Mouse (Mus musculus) ES-E14 (cell line): ENCODE results near the gene Gsto2. TPM values are rescaled to one million over a fixed set of nuclear protein-coding genes. Genes with fewer than 3 reads are reported as not detected.

Source experiments
- DNase-seq: peaks from one replicate; pipeline ENCODE4 v3.0.0-alpha.2; 2013; ENCODE audit warnings: low read depth, low spot score
- H3K27ac ChIP-seq: 2 replicates; pipeline ENCODE4 v1.5.1; 2012; ENCODE audit warnings: low read depth, mild to moderate bottlenecking, low read length, moderate library complexity, mixed read lengths; ENCODE audit not compliant: poor library complexity, insufficient read depth, severe bottlenecking
- H3K36me3 ChIP-seq: 2 replicates; pipeline ENCODE4 v1.6.1; 2012; ENCODE audit warnings: mild to moderate bottlenecking, low read length, moderate library complexity, mixed read lengths; ENCODE audit not compliant: control insufficient read depth, poor library complexity, insufficient read depth, severe bottlenecking
- H3K4me1 ChIP-seq, 2 experiments: fragments of 150-350 bp in 1 of 2; sonication (generic) in 1 of 2; 2 replicates each; pipeline ENCODE4 v1.6.1; 2012; ENCODE audit warnings: low read length in 2 of 2, mild to moderate bottlenecking in 1 of 2, mixed read lengths in 1 of 2; ENCODE audit not compliant: control insufficient read depth in 2 of 2, insufficient read depth in 2 of 2, poor library complexity in 1 of 2
- H3K4me3 ChIP-seq, 2 experiments: fragments of 150-350 bp in 1 of 2; sonication (generic) in 1 of 2; 2 replicates each; pipeline ENCODE4 v1.5.1; 2012; ENCODE audit warnings: low read length in 2 of 2, low read depth in 1 of 2, mild to moderate bottlenecking in 1 of 2, mixed read lengths in 1 of 2; ENCODE audit not compliant: insufficient read depth in 1 of 2, poor library complexity in 1 of 2, severe bottlenecking in 1 of 2
- H3K9ac ChIP-seq: 2 replicates; pipeline ENCODE4 v1.6.1; 2012; ENCODE audit warnings: low read depth, mild to moderate bottlenecking, low read length, mixed read lengths; ENCODE audit not compliant: poor library complexity, insufficient read depth, severe bottlenecking
- H3K9me3 ChIP-seq: fragments of 150-350 bp; sonication (generic); 2 replicates; pipeline ENCODE4 v1.6.1; 2012; ENCODE audit warnings: low read depth, mild to moderate bottlenecking, low read length; ENCODE audit not compliant: control insufficient read depth, insufficient read depth
- CHD2 ChIP-seq: IDR thresholded peaks from 2 replicates; pipeline ENCODE4 v1.6.1; 2014; ENCODE audit warnings: mild to moderate bottlenecking, low read depth, low read length, inconsistent platforms
- HCFC1 ChIP-seq: IDR thresholded peaks from 2 replicates; pipeline ENCODE4 v1.6.1; 2012; ENCODE audit warnings: low read length, inconsistent platforms, borderline replicate concordance; ENCODE audit not compliant: insufficient read depth
- MAFK ChIP-seq: IDR thresholded peaks from 2 replicates; pipeline ENCODE4 v1.6.1; 2014; ENCODE audit warnings: mild to moderate bottlenecking, low read depth, low read length, inconsistent platforms; ENCODE audit not compliant: insufficient read depth
- ZC3H11A ChIP-seq: IDR thresholded peaks from 2 replicates; pipeline ENCODE4 v1.6.1; 2012; ENCODE audit warnings: low read depth, mild to moderate bottlenecking, inconsistent platforms, low read length, borderline replicate concordance
- ZNF384 ChIP-seq: IDR thresholded peaks from 2 replicates; pipeline ENCODE4 v1.6.1; 2012; ENCODE audit warnings: low read depth, low read length, inconsistent platforms
- in situ Hi-C, 2 experiments: fragments of 600-800 bp; cut with MboI; formaldehyde crosslinking; loops; one replicate each; pipeline ENCODE4 v1.15.1; 2025; ENCODE audit warnings: low sequenced_read_pairs in 2 of 2, inconsistent platforms in 1 of 2; ENCODE audit not compliant: unreplicated experiment in 2 of 2
- total RNA-seq: library from RNA; depleted of rRNA; stranded (reverse); fragments of 300-350 nt; gene quantifications from 2 replicates; pipeline ENCODE4 v1.2.3, GENCODE M21; 2012

Gsto2 gene
- total RNA-seq, 1 experiment: 0.71 TPM

DNA sequence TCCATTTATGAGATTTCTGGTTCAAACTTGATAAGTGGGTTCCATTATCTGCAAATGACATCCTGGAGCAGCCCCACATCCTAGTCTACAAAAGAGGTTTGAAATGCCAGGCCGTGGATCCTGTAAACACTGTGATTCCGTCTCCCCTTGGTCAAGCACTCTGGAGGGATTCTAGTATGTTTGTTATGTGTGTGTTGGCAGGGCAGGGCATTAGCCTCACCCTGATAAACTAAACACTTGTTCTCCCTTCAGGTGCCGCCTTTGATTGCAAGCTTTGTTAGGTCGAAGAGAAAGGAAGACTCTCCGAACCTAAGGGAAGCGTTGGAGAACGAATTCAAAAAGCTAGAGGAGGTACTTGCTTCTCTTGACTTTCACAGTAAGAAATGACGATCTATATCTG, 6.2 kb upstream of the Gsto2 start:
- in situ Hi-C loops: no loop called here
- no peak overlapping the region for H3K27ac ChIP-seq
- H3K9me3 ChIP-seq: no peaks in the 10 kb centered on the region
- H3K36me3 ChIP-seq: peaks cover 6% of the 10 kb centered on the region; the same call in 1 of the 2 replicates
- H3K4me1 ChIP-seq: 0 out of 4 replicates have a peak, but pooled peaks cover 0 to 3% of the 10 kb centered on the region in 2 experiments
- no peak overlapping the region for H3K4me3 ChIP-seq
- DNase-seq: no peak
- TF ChIP-seq HCFC1 (no peak), MAFK (no peak), ZNF384 (no peak)
- no peak overlapping the region for H3K9ac ChIP-seq

DNA sequence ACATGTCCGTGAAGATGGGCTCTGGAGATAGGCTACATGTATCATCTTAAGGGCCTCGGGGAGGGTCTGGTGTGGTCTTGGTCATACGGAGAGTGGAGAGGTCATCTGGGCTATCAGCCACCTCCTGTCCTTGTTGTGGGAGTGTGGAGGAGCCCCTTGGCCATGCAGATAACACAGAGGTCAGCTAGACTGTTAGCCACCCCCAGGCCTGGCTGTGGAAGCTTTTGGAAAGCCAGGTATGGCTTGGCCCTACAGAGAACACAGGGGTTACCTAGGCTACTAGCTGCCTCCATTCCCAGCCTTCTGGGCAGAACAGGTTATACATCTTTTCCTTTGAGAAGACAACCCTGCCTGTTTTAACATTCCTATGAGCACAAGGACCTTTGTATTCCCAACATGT, 2.8 kb upstream of the Gsto2 start:
- in situ Hi-C loops: no loop called here
- DNase-seq: no peak
- Histone ChIP-seq H3K36me3 (peaks cover 6% of the 10 kb centered on the region; the same call in 1 of the 2 replicates), H3K9me3 (no peaks in the 10 kb centered on the region), H3K27ac (no peak overlapping the region), H3K4me3 (no peak overlapping the region), H3K4me1 (no peaks in the 10 kb centered on the region), H3K9ac (no peak overlapping the region)
- TF ChIP-seq ZNF384 (no peak), HCFC1 (no peak), CHD2 (no peak), ZC3H11A (no peak), MAFK (no peak)

DNA sequence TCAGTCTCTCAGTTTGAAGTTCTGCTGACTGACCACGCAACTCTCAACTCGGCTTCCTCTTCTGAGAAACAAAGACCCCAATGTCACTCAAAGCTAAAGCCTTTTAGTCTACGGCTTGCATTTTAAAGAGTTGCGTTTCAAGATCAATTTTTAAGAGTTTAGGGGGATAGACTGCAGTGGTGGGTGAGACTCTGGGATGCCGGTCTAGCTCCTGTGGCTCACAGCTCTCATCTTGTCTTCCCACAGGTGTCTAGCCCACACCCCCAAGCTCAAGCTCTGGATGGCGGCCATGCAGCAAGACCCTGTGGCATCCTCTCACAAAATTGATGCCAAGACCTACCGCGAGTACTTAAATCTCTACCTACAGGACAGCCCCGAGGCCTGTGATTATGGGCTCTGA, 1.3 kb upstream of the Gsto2 start:
- in situ Hi-C loops: no loop called here
- Histone ChIP-seq H3K4me3 (no peak overlapping the region), H3K4me1 (no peaks in the 10 kb centered on the region), H3K9me3 (no peaks in the 10 kb centered on the region), H3K27ac (no peak overlapping the region), H3K36me3 (no peaks in the 10 kb centered on the region; the same call in 1 of the 2 replicates), H3K9ac (no peak overlapping the region)
- TF ChIP-seq ZNF384 (no peak), MAFK (no peak), CHD2 (no peak), ZC3H11A (no peak), HCFC1 (no peak)
- DNase-seq: no peak

DNA sequence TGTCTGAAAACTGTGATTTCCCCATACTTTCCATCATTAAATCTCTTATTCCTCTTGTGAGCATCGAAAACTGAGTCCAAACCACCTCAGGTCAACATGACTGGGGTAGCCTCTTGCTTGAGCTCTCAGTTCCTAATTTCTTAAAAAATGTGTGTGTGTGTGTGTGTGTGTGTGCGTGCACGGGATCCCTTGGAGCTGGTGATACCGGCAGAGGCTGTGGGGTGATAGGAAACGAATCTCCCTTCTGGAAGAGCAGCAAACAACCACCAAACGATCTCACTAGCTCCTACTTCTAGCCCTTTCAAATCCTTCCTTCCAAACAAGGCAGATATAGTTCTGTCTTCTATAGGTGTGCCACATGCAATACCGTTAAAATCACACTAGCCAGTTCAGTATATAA, 613 bp upstream of the Gsto2 start:
- TF ChIP-seq ZC3H11A: no peak
- TF ChIP-seq MAFK: no peak
- TF ChIP-seq ZNF384: no peak
- TF ChIP-seq HCFC1: no peak
- no peak for TF ChIP-seq CHD2
- Histone ChIP-seq H3K27ac (no peak overlapping the region), H3K4me1 (no peaks in the 10 kb centered on the region), H3K9me3 (no peaks in the 10 kb centered on the region), H3K36me3 (no peaks in the 10 kb centered on the region; the same call in 1 of the 2 replicates), H3K9ac (no peak overlapping the region), H3K4me3 (peak overlapping the region in 1 of 2 experiments; percentile 67; a peak in 2 of 4 replicates)
- no peak for DNase-seq
- in situ Hi-C loops: no loop called here

DNA sequence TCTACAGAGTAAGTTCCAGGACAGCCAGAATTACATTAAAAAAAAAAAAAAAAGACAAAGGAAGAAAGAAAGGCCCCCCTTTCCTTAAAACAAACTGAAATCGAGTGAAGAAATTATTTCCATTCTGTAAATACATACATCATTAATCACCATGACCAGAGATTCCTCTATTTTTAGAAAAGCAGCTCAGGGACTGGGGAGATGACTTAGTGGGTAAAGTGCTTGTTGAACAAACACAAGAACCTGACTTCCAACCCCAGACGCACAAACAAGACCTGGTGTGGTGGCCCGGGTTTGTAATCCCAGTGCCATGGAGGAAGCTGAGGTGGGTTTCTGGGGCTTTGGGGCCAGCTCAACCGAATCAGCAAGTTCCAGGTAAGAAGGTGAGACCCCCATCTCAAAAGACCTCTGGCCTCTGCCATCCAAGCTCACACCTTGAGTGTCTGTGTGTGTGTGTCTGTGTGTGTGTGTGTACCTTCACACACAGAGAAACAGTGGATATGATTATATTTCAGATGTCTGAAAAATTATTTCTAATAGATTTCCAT, 2.4 kb downstream of the Gsto2 start:
- no peak overlapping the region for H3K4me3 ChIP-seq
- no peak overlapping the region for H3K27ac ChIP-seq
- H3K36me3 ChIP-seq: no peaks in the 10 kb centered on the region; the same call in 1 of the 2 replicates
- no peaks in the 10 kb centered on the region for H3K9me3 ChIP-seq
- TF ChIP-seq MAFK (no peak), ZC3H11A (no peak), CHD2 (no peak), HCFC1 (no peak), ZNF384 (no peak)
- H3K4me1 ChIP-seq: peaks cover 0 to 2% of the 10 kb centered on the region in 2 experiments; a peak in 1 of 4 replicates
- in situ Hi-C loops: no loop called here
- H3K9ac ChIP-seq: no peak overlapping the region
- DNase-seq: no peak
